Mouse (Mus musculus) testis, adult 2 months (tissue): ENCODE data around the gene Klf14. TPM values are rescaled to one million over a fixed set of nuclear protein-coding genes. Genes with fewer than 3 reads are reported as not detected.

Source experiments
- H3K27ac ChIP-seq: fragments of 200-500 bp; 2 replicates; pipeline ENCODE4 v1.5.1; 2012; ENCODE audit warnings: low read depth, low read length; ENCODE audit not compliant: control insufficient read depth, insufficient read depth
- H3K27me3 ChIP-seq: fragments of 200-500 bp; 2 replicates; pipeline ENCODE4 v1.6.1; 2012; ENCODE audit warnings: mild to moderate bottlenecking, low read length, moderate library complexity; ENCODE audit not compliant: control insufficient read depth, insufficient read depth
- H3K36me3 ChIP-seq: fragments of 200-500 bp; 2 replicates; pipeline ENCODE4 v1.6.1; 2012; ENCODE audit warnings: mild to moderate bottlenecking, low read length; ENCODE audit not compliant: control insufficient read depth, insufficient read depth
- H3K4me1 ChIP-seq: fragments of 200-500 bp; 2 replicates; pipeline ENCODE4 v1.6.1; 2012; ENCODE audit warnings: low read length; ENCODE audit not compliant: control insufficient read depth, insufficient read depth
- H3K4me3 ChIP-seq: fragments of 200-500 bp; 2 replicates; pipeline ENCODE4 v1.5.1; 2012; ENCODE audit warnings: low read depth, mild to moderate bottlenecking, low read length, moderate library complexity, mixed read lengths; ENCODE audit not compliant: control insufficient read depth
- CTCF ChIP-seq: fragments of 200-500 bp; IDR thresholded peaks from 2 replicates; pipeline ENCODE4 v1.5.1; 2012; ENCODE audit warnings: low read depth, mild to moderate bottlenecking, inconsistent platforms, low read length, moderate library complexity; ENCODE audit not compliant: control insufficient read depth, insufficient read depth, insufficient replicate concordance
- POLR2A ChIP-seq: fragments of 200-500 bp; IDR thresholded peaks from 2 replicates; pipeline ENCODE4 v1.6.1; 2012; ENCODE audit warnings: low read depth, mild to moderate bottlenecking, inconsistent platforms, low read length, moderate library complexity; ENCODE audit not compliant: control insufficient read depth
- polyA plus RNA-seq: library from polyadenylated mRNA; depleted of rRNA; stranded (reverse); fragments of >200 nt; gene quantifications from 2 replicates; pipeline ENCODE4 v1.2.3, GENCODE M21; 2012; rRNA removed

The Klf14 gene
- polyA plus RNA-seq, 1 experiment = 0.05 TPM

- TF ChIP-seq POLR2A = no peak
- no peak for TF ChIP-seq CTCF
- Histone ChIP-seq H3K4me3 (no peak overlapping the region), H3K27ac (no peak overlapping the region), H3K36me3 (no peaks in the 10 kb centered on the region), H3K27me3 (no peaks in the 10 kb centered on the region), H3K4me1 (no peaks in the 10 kb centered on the region)
Measured at GRCm38 (mm10) chr6:30907970-30908369, 50.9 kb downstream of the Klf14 start.

Other genes with a start within 250 kb of the Klf14 start
- 7.8 and 8.0 TPM in 2 replicates for gene Mest, start 235.5 kb downstream of the Klf14 start, polyA plus RNA-seq
- gene Copg2, start 62.3 kb downstream of the Klf14 start, polyA plus RNA-seq = 21.6 and 24.8 TPM in 2 replicates
- 15.3 and 20.9 TPM in 2 replicates for gene Tsga13, start 43.5 kb downstream of the Klf14 start, polyA plus RNA-seq